Mouse (Mus musculus): ENCODE results near the gene Sv2b. TPM values are rescaled to one million over a fixed set of nuclear protein-coding genes. Genes with fewer than 3 reads are reported as not detected.

The Sv2b gene
- polyA plus RNA-seq (2015; fragmentation: Nextera tagmentation; extraction: Ambion mirVana): 0.44 and 0.75 TPM in 2 replicates

DNA sequence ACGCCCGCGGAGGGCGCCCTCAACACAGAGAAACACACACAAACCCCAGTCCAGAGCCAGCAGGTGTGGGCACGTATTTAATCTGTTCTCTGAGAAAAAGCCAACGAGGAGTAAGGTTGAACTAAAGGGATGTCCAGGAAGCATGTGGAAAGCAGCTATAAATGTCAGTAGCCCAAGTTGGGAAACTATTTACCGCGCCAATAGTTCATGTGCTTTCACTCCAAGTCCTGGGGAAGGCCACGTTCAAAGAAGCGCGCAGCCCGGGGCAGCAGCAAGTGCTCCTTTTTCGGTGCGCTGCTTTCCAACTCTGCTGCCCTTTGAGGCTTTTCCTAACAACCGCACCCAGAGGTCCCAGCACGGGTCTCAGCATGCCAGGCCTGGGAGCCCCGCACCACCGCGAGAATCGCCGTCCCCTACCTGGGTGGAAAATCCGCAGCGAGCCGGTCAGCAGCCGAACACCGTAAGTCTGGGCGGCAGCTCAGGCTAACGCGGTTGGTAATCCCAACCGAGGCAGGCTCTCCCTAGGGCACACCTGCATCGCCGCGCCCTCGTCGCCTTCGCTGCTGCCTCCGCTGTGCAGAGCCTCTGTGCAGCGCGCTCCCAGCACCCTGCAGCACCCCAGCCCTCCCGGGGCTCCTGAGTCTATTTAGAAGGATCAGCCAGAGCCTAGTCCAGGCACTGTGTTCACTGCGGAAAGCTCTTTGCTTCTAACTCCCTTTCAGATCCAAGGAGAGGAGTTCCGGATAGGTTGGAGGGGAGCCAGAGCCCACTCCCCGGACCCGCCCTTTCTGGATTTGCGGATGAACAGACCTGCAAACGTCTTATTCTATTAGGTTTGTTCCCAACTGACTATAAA is at the start of gene Sv2b:
Gene Sv2b, minus strand, starts transcription at position 806 of the 856 bp plus-strand sequence.
- Histone ChIP-seq H3K27ac (ENCODE audit: low read length) (no peak within 1 kb of the TSS), H3K4me2 (ENCODE audit: low read depth, low read length) (peak within 1 kb of the TSS; percentile 86), H3K9me3 (ENCODE audit: control insufficient read depth, low read length) (no peaks in the 10 kb centered on the region), H3K36me3 (ENCODE audit: control insufficient read depth, insufficient read depth, low read length) (no peaks in the 10 kb centered on the region), H3K4me3 (ENCODE audit: low read length) (peak within 1 kb of the TSS; percentile 52), H3K27me3 (ENCODE audit: control insufficient read depth, insufficient read depth, low read depth, low read length) (peaks cover 28% of the 10 kb centered on the region), H3K9ac (ENCODE audit: low read length) (peak within 1 kb of the TSS; percentile 59), H3K4me1 (replicated peaks; ENCODE audit: control insufficient read depth, insufficient read depth, low read length) (peaks cover 3% of the 10 kb centered on the region)
- ATAC-seq (ENCODE audit: low read depth): peak; percentile 57; the same call in 1 of the 2 replicates
- under 1% methylated on average over 46 of the region's 46 CpGs for WGBS

DNA sequence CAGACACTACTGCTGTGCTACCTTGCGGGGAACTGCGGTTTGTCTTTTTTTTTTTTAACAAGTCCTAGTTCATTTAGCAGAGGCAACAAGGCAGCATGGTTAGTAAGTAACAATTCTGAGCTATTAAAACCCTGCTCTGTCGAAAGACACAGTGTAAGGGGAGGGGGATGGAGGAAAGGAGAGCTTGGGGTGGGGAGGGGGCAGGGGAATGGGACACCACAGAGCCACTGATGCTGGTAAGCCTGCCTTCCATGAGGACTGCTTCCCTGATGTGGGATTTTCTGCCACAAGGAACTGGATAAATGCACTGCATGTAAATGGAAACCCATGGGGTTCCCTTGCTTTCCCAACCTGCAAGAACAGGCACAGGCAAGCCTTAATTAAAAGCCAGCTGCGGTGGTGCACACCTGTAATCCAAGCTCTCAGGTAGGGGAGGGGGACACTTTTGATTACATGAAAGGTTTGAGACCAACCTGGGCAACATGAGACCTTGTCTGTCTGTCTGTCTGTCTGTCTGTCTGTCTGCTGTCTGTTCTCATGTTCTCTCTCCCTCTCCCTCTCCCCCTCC is 49.3 kb upstream of the Sv2b start:
- Histone ChIP-seq H3K4me3 (ENCODE audit: low read length) (no peak overlapping the region), H3K27me3 (ENCODE audit: control insufficient read depth, insufficient read depth, low read depth, low read length) (no peaks in the 10 kb centered on the region), H3K36me3 (ENCODE audit: control insufficient read depth, insufficient read depth, low read length) (no peaks in the 10 kb centered on the region), H3K9me3 (ENCODE audit: control insufficient read depth, low read length) (no peaks in the 10 kb centered on the region), H3K4me2 (ENCODE audit: low read depth, low read length) (no peak overlapping the region), H3K9ac (ENCODE audit: low read length) (no peak overlapping the region), H3K4me1 (replicated peaks; ENCODE audit: control insufficient read depth, insufficient read depth, low read length) (no peaks in the 10 kb centered on the region; the same call in 1 of the 2 replicates), H3K27ac (ENCODE audit: low read length) (no peak overlapping the region)
- ATAC-seq (ENCODE audit: low read depth): no peak
- 45% methylated on average over 4 of the region's 4 CpGs for WGBS

- no peak overlapping the region for H3K4me2 ChIP-seq (ENCODE audit: low read depth, low read length)
Observed at GRCm38 (mm10) chr7:75355521-75355920, 46.5 kb upstream of the Sv2b start.

GRCm38 (mm10) chr7:75352777-75353374 is 43.8 kb upstream of the Sv2b start:
- Histone ChIP-seq H3K9ac (ENCODE audit: low read length) (no peak overlapping the region), H3K4me3 (ENCODE audit: low read length) (no peak overlapping the region), H3K4me1 (replicated peaks; ENCODE audit: control insufficient read depth, insufficient read depth, low read length) (peaks cover 2% of the 10 kb centered on the region; the same call in 1 of the 2 replicates), H3K27me3 (ENCODE audit: control insufficient read depth, insufficient read depth, low read depth, low read length) (no peaks in the 10 kb centered on the region), H3K27ac (ENCODE audit: low read length) (peak overlapping the region; percentile 76), H3K36me3 (ENCODE audit: control insufficient read depth, insufficient read depth, low read length) (no peaks in the 10 kb centered on the region), H3K9me3 (ENCODE audit: control insufficient read depth, low read length) (peaks cover 4% of the 10 kb centered on the region; the same call in 1 of the 2 replicates), H3K4me2 (ENCODE audit: low read depth, low read length) (no peak overlapping the region)
- peak; percentile 85 for ATAC-seq (ENCODE audit: low read depth)
- 23% methylated on average over 1 of the region's 1 CpGs for WGBS

More at GRCm38 (mm10) chr7:75355521-75355920, 46.5 kb upstream of the Sv2b start:
- no peaks in the 10 kb centered on the region for H3K27me3 ChIP-seq (ENCODE audit: control insufficient read depth, insufficient read depth, low read depth, low read length)
- ATAC-seq (ENCODE audit: low read depth): no peak
- WGBS: 60% methylated on average over 2 of the region's 2 CpGs
- no peaks in the 10 kb centered on the region for H3K36me3 ChIP-seq (ENCODE audit: control insufficient read depth, insufficient read depth, low read length)
- H3K4me1 ChIP-seq (replicated peaks; ENCODE audit: control insufficient read depth, insufficient read depth, low read length): peaks cover 2% of the 10 kb centered on the region; the same call in 1 of the 2 replicates
- no peak overlapping the region for H3K4me3 ChIP-seq (ENCODE audit: low read length)
- peaks cover 4% of the 10 kb centered on the region; the same call in 1 of the 2 replicates for H3K9me3 ChIP-seq (ENCODE audit: control insufficient read depth, low read length)
- no peak overlapping the region for H3K27ac ChIP-seq (ENCODE audit: low read length)
- no peak overlapping the region for H3K9ac ChIP-seq (ENCODE audit: low read length)

- Histone ChIP-seq H3K4me2 (ENCODE audit: low read depth, low read length) (no peak overlapping the region), H3K4me1 (replicated peaks; ENCODE audit: control insufficient read depth, insufficient read depth, low read length) (peaks cover 2% of the 10 kb centered on the region; the same call in 1 of the 2 replicates), H3K4me3 (ENCODE audit: low read length) (no peak overlapping the region), H3K9me3 (ENCODE audit: control insufficient read depth, low read length) (peaks cover 4% of the 10 kb centered on the region; the same call in 1 of the 2 replicates), H3K9ac (ENCODE audit: low read length) (no peak overlapping the region), H3K27me3 (ENCODE audit: control insufficient read depth, insufficient read depth, low read depth, low read length) (no peaks in the 10 kb centered on the region), H3K27ac (ENCODE audit: low read length) (no peak overlapping the region), H3K36me3 (ENCODE audit: control insufficient read depth, insufficient read depth, low read length) (no peaks in the 10 kb centered on the region)
- 50% methylated on average over 2 of the region's 2 CpGs for WGBS
- ATAC-seq (ENCODE audit: low read depth): no peak
Observed at GRCm38 (mm10) chr7:75350172-75350571, 41.1 kb upstream of the Sv2b start.

DNA sequence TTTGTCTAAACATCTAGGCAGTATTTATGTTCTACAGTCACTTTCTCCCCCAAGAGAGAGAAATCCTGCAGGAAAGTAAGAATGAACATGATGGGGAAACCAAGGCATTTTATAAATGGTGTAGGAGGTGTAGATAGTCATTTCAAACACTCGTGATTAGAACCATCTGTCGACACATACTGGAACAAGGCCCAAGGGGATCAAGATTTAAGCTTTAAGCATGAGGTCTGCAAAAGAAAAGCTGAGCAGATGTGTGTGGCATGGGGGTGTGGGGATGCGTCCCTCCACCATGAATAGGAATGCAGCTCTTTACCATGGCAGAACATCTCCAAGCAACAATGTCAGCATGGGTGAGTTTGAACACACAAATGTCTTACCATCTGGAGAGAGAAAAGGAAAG is 23.2 kb upstream of the Sv2b start:
- Histone ChIP-seq H3K27me3 (ENCODE audit: control insufficient read depth, insufficient read depth, low read depth, low read length) (no peaks in the 10 kb centered on the region), H3K9me3 (ENCODE audit: control insufficient read depth, low read length) (no peaks in the 10 kb centered on the region), H3K4me3 (ENCODE audit: low read length) (no peak overlapping the region), H3K4me1 (replicated peaks; ENCODE audit: control insufficient read depth, insufficient read depth, low read length) (no peaks in the 10 kb centered on the region), H3K9ac (ENCODE audit: low read length) (no peak overlapping the region), H3K4me2 (ENCODE audit: low read depth, low read length) (no peak overlapping the region), H3K36me3 (ENCODE audit: control insufficient read depth, insufficient read depth, low read length) (no peaks in the 10 kb centered on the region), H3K27ac (ENCODE audit: low read length) (no peak overlapping the region)
- 48% methylated on average over 3 of the region's 3 CpGs for WGBS
- ATAC-seq (ENCODE audit: low read depth): no peak

DNA sequence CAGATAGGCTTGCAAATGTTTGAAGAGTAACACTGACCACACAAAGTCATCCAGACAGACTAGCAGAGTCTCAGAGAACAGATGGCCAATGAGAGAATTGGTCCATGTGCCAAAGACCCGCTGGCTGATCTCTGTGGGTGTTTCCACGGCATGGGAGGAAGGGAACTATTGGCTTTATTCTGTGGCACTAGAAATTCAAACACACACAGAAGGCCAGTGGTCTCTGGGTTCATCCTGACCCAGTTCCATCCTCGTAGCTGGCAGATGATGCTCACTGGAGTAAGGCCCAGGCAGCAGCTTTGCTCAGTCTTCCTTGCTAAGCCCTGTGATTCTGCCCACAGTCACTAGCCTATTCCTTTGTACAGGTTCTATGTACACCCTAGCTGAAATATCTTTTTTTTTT is 20.7 kb upstream of the Sv2b start:
- 66% methylated on average over 3 of the region's 3 CpGs for WGBS
- Histone ChIP-seq H3K9ac (ENCODE audit: low read length) (no peak overlapping the region), H3K27ac (ENCODE audit: low read length) (no peak overlapping the region), H3K9me3 (ENCODE audit: control insufficient read depth, low read length) (no peaks in the 10 kb centered on the region), H3K4me2 (ENCODE audit: low read depth, low read length) (no peak overlapping the region), H3K36me3 (ENCODE audit: control insufficient read depth, insufficient read depth, low read length) (no peaks in the 10 kb centered on the region), H3K4me3 (ENCODE audit: low read length) (no peak overlapping the region), H3K27me3 (ENCODE audit: control insufficient read depth, insufficient read depth, low read depth, low read length) (no peaks in the 10 kb centered on the region), H3K4me1 (replicated peaks; ENCODE audit: control insufficient read depth, insufficient read depth, low read length) (no peaks in the 10 kb centered on the region)
- ATAC-seq (ENCODE audit: low read depth): no peak

GRCm38 (mm10) chr7:75328721-75329362 is 19.8 kb upstream of the Sv2b start:
- no peaks in the 10 kb centered on the region for H3K9me3 ChIP-seq (ENCODE audit: control insufficient read depth, low read length)
- WGBS: 59% methylated on average over 3 of the region's 3 CpGs
- no peak overlapping the region for H3K4me2 ChIP-seq (ENCODE audit: low read depth, low read length)
- ATAC-seq (ENCODE audit: low read depth): no peak
- H3K27me3 ChIP-seq (ENCODE audit: control insufficient read depth, insufficient read depth, low read depth, low read length): no peaks in the 10 kb centered on the region
- H3K36me3 ChIP-seq (ENCODE audit: control insufficient read depth, insufficient read depth, low read length): no peaks in the 10 kb centered on the region
- H3K27ac ChIP-seq (ENCODE audit: low read length): no peak overlapping the region
- H3K4me3 ChIP-seq (ENCODE audit: low read length): no peak overlapping the region
- H3K4me1 ChIP-seq (replicated peaks; ENCODE audit: control insufficient read depth, insufficient read depth, low read length): no peaks in the 10 kb centered on the region
- H3K9ac ChIP-seq (ENCODE audit: low read length): no peak overlapping the region

- 85% methylated on average over 1 of the region's 1 CpGs for WGBS
- Histone ChIP-seq H3K4me3 (ENCODE audit: low read length) (no peak overlapping the region), H3K27me3 (ENCODE audit: control insufficient read depth, insufficient read depth, low read depth, low read length) (no peaks in the 10 kb centered on the region), H3K36me3 (ENCODE audit: control insufficient read depth, insufficient read depth, low read length) (no peaks in the 10 kb centered on the region), H3K4me2 (ENCODE audit: low read depth, low read length) (no peak overlapping the region), H3K4me1 (replicated peaks; ENCODE audit: control insufficient read depth, insufficient read depth, low read length) (no peaks in the 10 kb centered on the region), H3K27ac (ENCODE audit: low read length) (no peak overlapping the region), H3K9ac (ENCODE audit: low read length) (no peak overlapping the region), H3K9me3 (ENCODE audit: control insufficient read depth, low read length) (no peaks in the 10 kb centered on the region)
- ATAC-seq (ENCODE audit: low read depth): no peak
Observed at GRCm38 (mm10) chr7:75325273-75325672, 16.2 kb upstream of the Sv2b start.
